Mouse (Mus musculus): Measurements from ENCODE around the gene H2al3. TPM values are rescaled to one million over a fixed set of nuclear protein-coding genes. Genes with fewer than 3 reads are reported as not detected.

The H2al3 gene
- polyA plus RNA-seq (2014; fragmentation: Illumina TruSeq; extraction: RNeasy Lipid Tissue Mini Kit (QIAGEN cat#74804); ENCODE audit: insufficient read depth, low read depth, low replicate concordance), result not detected

DNA sequence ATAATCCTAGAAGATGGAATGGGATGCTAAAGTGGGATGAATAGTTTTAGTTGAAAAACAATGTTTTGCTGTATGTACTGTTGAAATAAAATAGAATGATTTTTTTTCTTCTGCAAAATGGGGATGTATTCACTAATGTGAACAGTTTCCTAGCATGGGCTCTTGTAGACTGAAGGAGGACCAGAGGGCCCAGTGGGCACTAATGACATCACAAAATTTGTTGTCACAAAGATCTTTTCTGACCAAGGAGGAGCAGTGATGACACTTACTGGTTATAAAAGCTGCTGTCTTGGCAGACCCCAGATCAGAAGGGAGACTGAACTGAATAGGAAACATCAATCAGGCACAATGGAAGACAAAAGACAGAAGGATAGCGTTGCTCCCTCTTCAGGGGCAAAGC is at the start of gene H2al3:
H2al3 (plus strand) TSS at position 301 of the 400 bp plus-strand sequence.

DNA sequence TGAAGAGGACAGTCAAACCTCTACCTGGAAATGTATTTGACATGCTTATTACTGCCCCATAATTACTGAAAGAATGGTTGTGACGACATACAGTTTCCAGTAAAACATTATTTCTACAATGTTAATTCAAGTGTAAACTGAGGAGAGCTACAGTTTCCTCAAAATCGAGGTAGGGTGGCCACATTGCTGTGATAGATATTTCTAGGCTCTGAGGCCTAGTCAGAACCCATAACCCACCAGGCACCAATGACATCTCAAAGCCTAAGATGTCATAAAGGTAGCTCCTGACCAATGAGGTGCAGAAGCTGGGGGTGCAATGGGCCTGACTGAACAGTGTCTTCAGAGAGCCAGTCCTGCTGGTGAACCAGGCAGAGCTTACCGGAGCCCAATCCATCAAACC is 2.9 kb upstream of the H2al3 start, which contains the start of gene Hypm:
Hypm (plus strand) TSS at position 301 of the 400 bp plus-strand sequence.

DNA sequence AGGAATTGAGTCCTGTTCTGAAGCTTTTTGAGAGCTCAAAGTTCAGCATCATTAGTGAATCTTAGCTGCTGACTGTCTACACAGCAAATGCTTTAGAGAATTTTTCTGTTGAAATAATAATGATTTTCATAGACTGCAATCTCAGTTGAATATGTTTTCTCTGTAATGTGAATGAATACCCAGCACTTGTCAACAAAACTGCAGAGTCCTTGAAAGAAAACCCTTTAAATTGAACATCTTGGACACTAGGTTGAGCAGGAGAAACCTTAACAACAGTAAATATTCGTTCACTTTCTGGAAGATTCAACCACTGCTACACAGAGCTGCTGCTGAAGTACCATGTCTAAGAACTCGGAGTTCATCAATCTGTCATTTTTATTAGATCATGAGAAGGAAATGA is 35.8 kb downstream of the H2al3 start, which contains the start of gene Sytl5:
Sytl5 (plus strand) TSS at position 301 of the 400 bp plus-strand sequence.

Other genes starting within 250 kb of the H2al3 start
- 99.3 TPM for gene Dynlt3, start 186.7 kb upstream of the H2al3 start, polyA plus RNA-seq (2014; fragmentation: Illumina TruSeq; extraction: RNeasy Lipid Tissue Mini Kit (QIAGEN cat#74804); ENCODE audit: insufficient read depth, low read depth, low replicate concordance)
- not detected for gene Hypm, start 2.8 kb upstream of the H2al3 start, polyA plus RNA-seq (2014; fragmentation: Illumina TruSeq; extraction: RNeasy Lipid Tissue Mini Kit (QIAGEN cat#74804); ENCODE audit: insufficient read depth, low read depth, low replicate concordance)
- gene Sytl5, start 35.9 kb downstream of the H2al3 start, polyA plus RNA-seq (2014; fragmentation: Illumina TruSeq; extraction: RNeasy Lipid Tissue Mini Kit (QIAGEN cat#74804); ENCODE audit: insufficient read depth, low read depth, low replicate concordance), result not detected